Mouse (Mus musculus): ENCODE measurements around the gene Erc2. TPM values are rescaled to one million over a fixed set of nuclear protein-coding genes. Genes with fewer than 3 reads are reported as not detected.

The Erc2 gene
- polyA plus RNA-seq, 1 experiment from 2014 or later = 1.4 TPM

GRCm38 (mm10) chr14:28242743-28243142 is 620.5 kb downstream of the Erc2 start:
- ATAC-seq (ENCODE audit: low read depth) = no peak
- H3K9ac ChIP-seq (ENCODE audit: low read depth, low read length) = no peak overlapping the region
- WGBS (ENCODE audit: insufficient replicate concordance) = 31% methylated on average over 3 of the region's 3 CpGs

GRCm38 (mm10) chr14:28243474-28243873 is 621.2 kb downstream of the Erc2 start:
- Histone ChIP-seq H3K36me3 (ENCODE audit: control insufficient read depth, insufficient read depth) (no peaks in the 10 kb centered on the region), H3K4me2 (ENCODE audit: low read depth, low read length) (no peak overlapping the region), H3K9me3 (replicated peaks; ENCODE audit: control insufficient read depth, low read length) (no peaks in the 10 kb centered on the region), H3K4me3 (ENCODE audit: low read depth, low read length) (no peak overlapping the region), H3K27ac (ENCODE audit: low read length) (no peak overlapping the region), H3K9ac (ENCODE audit: low read depth, low read length) (no peak overlapping the region), H3K4me1 (ENCODE audit: control insufficient read depth, low read depth, low read length) (no peaks in the 10 kb centered on the region), H3K27me3 (ENCODE audit: control insufficient read depth, insufficient read depth, low read depth, low read length) (no peaks in the 10 kb centered on the region)
- 53% methylated on average over 4 of the region's 4 CpGs for WGBS (ENCODE audit: insufficient replicate concordance)
- no peak for ATAC-seq (ENCODE audit: low read depth)

More at GRCm38 (mm10) chr14:28242743-28243142, 620.5 kb downstream of the Erc2 start:
- Histone ChIP-seq H3K9me3 (replicated peaks; ENCODE audit: control insufficient read depth, low read length) (no peaks in the 10 kb centered on the region), H3K27me3 (ENCODE audit: control insufficient read depth, insufficient read depth, low read depth, low read length) (no peaks in the 10 kb centered on the region), H3K4me1 (ENCODE audit: control insufficient read depth, low read depth, low read length) (no peaks in the 10 kb centered on the region), H3K36me3 (ENCODE audit: control insufficient read depth, insufficient read depth) (no peaks in the 10 kb centered on the region), H3K27ac (ENCODE audit: low read length) (no peak overlapping the region), H3K4me2 (ENCODE audit: low read depth, low read length) (no peak overlapping the region), H3K4me3 (ENCODE audit: low read depth, low read length) (no peak overlapping the region)

- 40% methylated on average over 4 of the region's 4 CpGs for WGBS (ENCODE audit: insufficient replicate concordance)
- no peak for ATAC-seq (ENCODE audit: low read depth)
- Histone ChIP-seq H3K27me3 (ENCODE audit: control insufficient read depth, insufficient read depth, low read depth, low read length) (no peaks in the 10 kb centered on the region), H3K4me2 (ENCODE audit: low read depth, low read length) (no peak overlapping the region), H3K4me3 (ENCODE audit: low read depth, low read length) (no peak overlapping the region), H3K9me3 (replicated peaks; ENCODE audit: control insufficient read depth, low read length) (no peaks in the 10 kb centered on the region), H3K36me3 (ENCODE audit: control insufficient read depth, insufficient read depth) (no peaks in the 10 kb centered on the region), H3K27ac (ENCODE audit: low read length) (no peak overlapping the region), H3K9ac (ENCODE audit: low read depth, low read length) (no peak overlapping the region), H3K4me1 (ENCODE audit: control insufficient read depth, low read depth, low read length) (no peaks in the 10 kb centered on the region)
Measured at GRCm38 (mm10) chr14:28262706-28263105, 640.5 kb downstream of the Erc2 start.

- Histone ChIP-seq H3K4me2 (ENCODE audit: low read depth, low read length) (no peak overlapping the region), H3K27me3 (ENCODE audit: control insufficient read depth, insufficient read depth, low read depth, low read length) (no peaks in the 10 kb centered on the region), H3K4me1 (ENCODE audit: control insufficient read depth, low read depth, low read length) (no peaks in the 10 kb centered on the region), H3K36me3 (ENCODE audit: control insufficient read depth, insufficient read depth) (no peaks in the 10 kb centered on the region), H3K9me3 (replicated peaks; ENCODE audit: control insufficient read depth, low read length) (no peaks in the 10 kb centered on the region), H3K9ac (ENCODE audit: low read depth, low read length) (no peak overlapping the region), H3K4me3 (ENCODE audit: low read depth, low read length) (no peak overlapping the region), H3K27ac (ENCODE audit: low read length) (no peak overlapping the region)
- no peak for ATAC-seq (ENCODE audit: low read depth)
- 47% methylated on average over 2 of the region's 2 CpGs for WGBS (ENCODE audit: insufficient replicate concordance)
Measured at GRCm38 (mm10) chr14:28267367-28267766, 645.1 kb downstream of the Erc2 start.

GRCm38 (mm10) chr14:28271846-28272245 is 649.6 kb downstream of the Erc2 start:
- no peaks in the 10 kb centered on the region for H3K27me3 ChIP-seq (ENCODE audit: control insufficient read depth, insufficient read depth, low read depth, low read length)

GRCm38 (mm10) chr14:28273669-28274068 is 651.4 kb downstream of the Erc2 start:
- Histone ChIP-seq H3K4me2 (ENCODE audit: low read depth, low read length) (no peak overlapping the region), H3K9me3 (replicated peaks; ENCODE audit: control insufficient read depth, low read length) (no peaks in the 10 kb centered on the region), H3K4me3 (ENCODE audit: low read depth, low read length) (no peak overlapping the region), H3K36me3 (ENCODE audit: control insufficient read depth, insufficient read depth) (no peaks in the 10 kb centered on the region), H3K27me3 (ENCODE audit: control insufficient read depth, insufficient read depth, low read depth, low read length) (no peaks in the 10 kb centered on the region), H3K4me1 (ENCODE audit: control insufficient read depth, low read depth, low read length) (no peaks in the 10 kb centered on the region), H3K9ac (ENCODE audit: low read depth, low read length) (no peak overlapping the region), H3K27ac (ENCODE audit: low read length) (no peak overlapping the region)
- no peak for ATAC-seq (ENCODE audit: low read depth)
- WGBS (ENCODE audit: insufficient replicate concordance) = 40% methylated on average over 1 of the region's 1 CpGs

More at GRCm38 (mm10) chr14:28271846-28272245, 649.6 kb downstream of the Erc2 start:
- Histone ChIP-seq H3K4me2 (ENCODE audit: low read depth, low read length) (no peak overlapping the region), H3K4me1 (ENCODE audit: control insufficient read depth, low read depth, low read length) (no peaks in the 10 kb centered on the region), H3K27ac (ENCODE audit: low read length) (no peak overlapping the region), H3K36me3 (ENCODE audit: control insufficient read depth, insufficient read depth) (no peaks in the 10 kb centered on the region), H3K9ac (ENCODE audit: low read depth, low read length) (no peak overlapping the region), H3K4me3 (ENCODE audit: low read depth, low read length) (no peak overlapping the region), H3K9me3 (replicated peaks; ENCODE audit: control insufficient read depth, low read length) (no peaks in the 10 kb centered on the region)
- ATAC-seq (ENCODE audit: low read depth) = no peak
- 71% methylated on average over 8 of the region's 8 CpGs for WGBS (ENCODE audit: insufficient replicate concordance)

GRCm38 (mm10) chr14:28274826-28275225 is 652.6 kb downstream of the Erc2 start:
- Histone ChIP-seq H3K4me1 (ENCODE audit: control insufficient read depth, low read depth, low read length) (no peaks in the 10 kb centered on the region), H3K27me3 (ENCODE audit: control insufficient read depth, insufficient read depth, low read depth, low read length) (no peaks in the 10 kb centered on the region), H3K4me2 (ENCODE audit: low read depth, low read length) (no peak overlapping the region), H3K9me3 (replicated peaks; ENCODE audit: control insufficient read depth, low read length) (no peaks in the 10 kb centered on the region), H3K9ac (ENCODE audit: low read depth, low read length) (no peak overlapping the region), H3K36me3 (ENCODE audit: control insufficient read depth, insufficient read depth) (no peaks in the 10 kb centered on the region), H3K27ac (ENCODE audit: low read length) (no peak overlapping the region), H3K4me3 (ENCODE audit: low read depth, low read length) (no peak overlapping the region)
- 64% methylated on average over 7 of the region's 7 CpGs for WGBS (ENCODE audit: insufficient replicate concordance)
- ATAC-seq (ENCODE audit: low read depth) = no peak

- Histone ChIP-seq H3K4me3 (ENCODE audit: low read depth, low read length) (no peak overlapping the region), H3K27ac (ENCODE audit: low read length) (no peak overlapping the region), H3K4me2 (ENCODE audit: low read depth, low read length) (no peak overlapping the region), H3K4me1 (ENCODE audit: control insufficient read depth, low read depth, low read length) (no peaks in the 10 kb centered on the region), H3K36me3 (ENCODE audit: control insufficient read depth, insufficient read depth) (no peaks in the 10 kb centered on the region), H3K27me3 (ENCODE audit: control insufficient read depth, insufficient read depth, low read depth, low read length) (no peaks in the 10 kb centered on the region), H3K9me3 (replicated peaks; ENCODE audit: control insufficient read depth, low read length) (no peaks in the 10 kb centered on the region), H3K9ac (ENCODE audit: low read depth, low read length) (no peak overlapping the region)
- WGBS (ENCODE audit: insufficient replicate concordance) = 59% methylated on average over 6 of the region's 6 CpGs
- ATAC-seq (ENCODE audit: low read depth) = no peak
Measured at GRCm38 (mm10) chr14:28278951-28279350, 656.7 kb downstream of the Erc2 start.

- H3K4me1 ChIP-seq (ENCODE audit: control insufficient read depth, low read depth, low read length) = no peaks in the 10 kb centered on the region
- H3K9ac ChIP-seq (ENCODE audit: low read depth, low read length) = no peak overlapping the region
- H3K27ac ChIP-seq (ENCODE audit: low read length) = no peak overlapping the region
- no peaks in the 10 kb centered on the region for H3K36me3 ChIP-seq (ENCODE audit: control insufficient read depth, insufficient read depth)
- no peak overlapping the region for H3K4me2 ChIP-seq (ENCODE audit: low read depth, low read length)
- 50% methylated on average over 1 of the region's 1 CpGs for WGBS (ENCODE audit: insufficient replicate concordance)
- no peaks in the 10 kb centered on the region for H3K27me3 ChIP-seq (ENCODE audit: control insufficient read depth, insufficient read depth, low read depth, low read length)
- ATAC-seq (ENCODE audit: low read depth) = no peak
- no peaks in the 10 kb centered on the region for H3K9me3 ChIP-seq (replicated peaks; ENCODE audit: control insufficient read depth, low read length)
- H3K4me3 ChIP-seq (ENCODE audit: low read depth, low read length) = no peak overlapping the region
Measured at GRCm38 (mm10) chr14:28280376-28280775, 658.1 kb downstream of the Erc2 start.
